In the genomic region with DNA sequence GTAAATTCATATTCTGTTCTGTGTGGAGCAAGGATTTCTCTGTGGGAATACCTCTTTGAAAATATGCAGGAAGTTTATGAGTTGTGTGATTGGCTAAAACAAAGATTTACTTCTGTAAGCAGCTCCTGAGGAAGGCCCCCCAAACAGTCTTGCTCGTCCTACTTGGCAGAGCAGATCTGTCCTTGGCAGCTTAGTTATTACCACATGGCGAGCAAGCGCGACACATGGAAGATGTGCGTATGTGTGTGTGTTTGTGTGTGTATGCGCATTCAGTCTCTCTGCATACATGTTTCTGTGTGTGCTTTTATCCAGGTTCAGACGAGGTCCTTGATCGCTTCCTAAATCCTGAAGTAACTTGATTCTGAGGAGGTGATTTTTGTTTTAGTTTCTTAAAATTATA, we compare ENCODE assay signal across 18 mouse cellular contexts. TPM values are rescaled to one million over a fixed set of nuclear protein-coding genes. Genes with fewer than 3 reads are reported as not detected.
DNase-seq lines count a peak whose midpoint lies in the region; ATAC-seq and TF ChIP-seq lines count a peak whose summit lies in the region.
"Had no signal": no experiment of that assay in that cellular context is flagged by ENCODE, and none has a peak within 500 bp of the region (broad histone marks: within the 10 kb centered on the region; RNA-seq: fewer than 3 reads in every experiment).

No protein-coding gene starts in this region.

- ATAC-seq in cerebellum, adult (ENCODE audit: insufficient number of reproducible peaks, low FRiP score, low TSS enrichment) = peak; percentile 34; the same call in 1 of the 2 replicates
- ATAC-seq: inflammation-experienced regulatory T-cells, adult 6 months had no signal

- TF ChIP-seq CTCF in brain, embryonic 14.5 days (IDR thresholded peaks at IDR 0.05; ENCODE audit: borderline replicate concordance, extremely low read depth, insufficient read depth, insufficient read length) = no peak

- no peak for TF ChIP-seq POLR2A in brain, embryonic 14.5 days (IDR thresholded peaks at IDR 0.05; ENCODE audit: borderline replicate concordance, extremely low read depth, insufficient read depth, insufficient read length, poor library complexity, severe bottlenecking)

- DNase-seq in cerebellum, adult 8-10 months = no peak
- peak; percentile 41 for DNase-seq in heart, adult 11 months
- DNase-seq in heart, postnatal 14 days = no peak
- peak; percentile 67 for DNase-seq in brain, embryonic 14.5 days (ENCODE audit: low read depth)
- DNase-seq in cerebellum, postnatal 36 days = peak; percentile 52 to 59
- DNase-seq in lung, postnatal 14 days = no peak
- DNase-seq: gastrocnemius, postnatal 14 days; kidney, adult 2 months; kidney, postnatal 10 days; lung, adult 18-20 months; midbrain, embryonic 14.5 days; spleen, adult 18-20 months; thymus, postnatal 36 days had no signal

- intact Hi-C loops in heart, postnatal 14 days (cut with DNase I) = no loop called here

RNA-seq across cellular contexts. Expression of a gene that starts 29.3 kb away (rescaled TPM):
- total RNA-seq in heart, postnatal 14 days (2021) = 1 to 10 TPM; 5.9 to 6.0 TPM
- 4.3 and 7.8 TPM in 2 replicates for polyA plus RNA-seq in brain, embryonic 14.5 days (2012; rRNA removed)
- total RNA-seq: hematopoietic stem cell, adult 5-6 weeks; MEL had no signal
- polyA plus RNA-seq: erythroblast, embryonic 14.5 days; inflammation-experienced regulatory T-cells, adult 6 months had no signal

Comparison
In these comparisons a context has a peak if more than half of its experiments do, and no peak if none do; other contexts are left out.
1. DNase-seq: peak in heart, adult 11 months (single experiment), brain, embryonic 14.5 days (single experiment) and cerebellum, postnatal 36 days (2 of 2); none in cerebellum, adult 8-10 months (single experiment), heart, postnatal 14 days (0 of 2) and lung, postnatal 14 days (single experiment).